Mouse (Mus musculus): ENCODE data around the gene Sirt5. TPM values are rescaled to one million over a fixed set of nuclear protein-coding genes. Genes with fewer than 3 reads are reported as not detected.

The Sirt5 gene
- polyA plus RNA-seq, 1 experiment from 2014 or later, result 8.9 TPM

GRCm38 (mm10) chr13:43385321-43385720 is 20.0 kb downstream of the Sirt5 start:
- WGBS (ENCODE audit: insufficient replicate concordance), result 87% methylated on average over 10 of the region's 10 CpGs
- Histone ChIP-seq H3K9ac (replicated peaks) (no peak overlapping the region), H3K4me3 (ENCODE audit: low read depth, low read length) (no peak overlapping the region), H3K27me3 (ENCODE audit: insufficient read depth, low read length) (no peaks in the 10 kb centered on the region), H3K4me2 (ENCODE audit: low read depth, low read length) (no peak overlapping the region), H3K27ac (ENCODE audit: low read depth) (no peak overlapping the region), H3K4me1 (ENCODE audit: insufficient read depth) (no peaks in the 10 kb centered on the region), H3K9me3 (ENCODE audit: low read length) (0 out of 2 replicates have a peak, but pooled peaks cover 3% of the 10 kb centered on the region), H3K36me3 (replicated peaks; ENCODE audit: insufficient read depth, low read length) (no peaks in the 10 kb centered on the region; the same call in 1 of the 2 replicates)
- TF ChIP-seq EP300 (IDR thresholded peaks at IDR 0.05; ENCODE audit: low read depth), result no peak
- TF ChIP-seq CTCF (IDR thresholded peaks at IDR 0.05; ENCODE audit: low read depth), result no peak
- ATAC-seq (no peak), DNase-seq (no peak)

- peak overlapping the region; percentile 93; the same call in 1 of the 2 replicates for H3K27ac ChIP-seq (ENCODE audit: low read depth)
- no peak overlapping the region; the same call in 1 of the 2 replicates for H3K9ac ChIP-seq (replicated peaks)
- no peak for DNase-seq
These were observed 32.5 kb downstream of the Sirt5 start for GRCm38 (mm10) chr13:43397700-43398296.

GRCm38 (mm10) chr13:43398297-43399080 is 33.2 kb downstream of the Sirt5 start, which contains the start of gene Nol7:
Gene Nol7 (plus strand): TSS chr13:43398390.
- DNase-seq (peak; percentile 98), ATAC-seq (peak; percentile 98)
- Histone ChIP-seq H3K9ac (replicated peaks) (peak within 1 kb of the TSS; percentile 88), H3K36me3 (replicated peaks; ENCODE audit: insufficient read depth, low read length) (peaks cover 36% of the 10 kb centered on the region), H3K9me3 (ENCODE audit: low read length) (no peaks in the 10 kb centered on the region; the same call in 1 of the 2 replicates), H3K4me2 (ENCODE audit: low read depth, low read length) (peak within 1 kb of the TSS; percentile 88), H3K27me3 (ENCODE audit: insufficient read depth, low read length) (no peaks in the 10 kb centered on the region), H3K4me1 (ENCODE audit: insufficient read depth) (peaks cover 6% of the 10 kb centered on the region), H3K4me3 (ENCODE audit: low read depth, low read length) (peak within 1 kb of the TSS; percentile 79), H3K27ac (ENCODE audit: low read depth) (peak within 1 kb of the TSS; percentile 93)
- TF ChIP-seq EP300 (IDR thresholded peaks at IDR 0.05; ENCODE audit: low read depth) (no peak), CTCF (IDR thresholded peaks at IDR 0.05; ENCODE audit: low read depth) (peak; percentile 97)
- 4% methylated on average over 66 of the region's 72 CpGs for WGBS (ENCODE audit: insufficient replicate concordance)

More at GRCm38 (mm10) chr13:43397700-43398296, 32.5 kb downstream of the Sirt5 start:
- peaks cover 6% of the 10 kb centered on the region for H3K4me1 ChIP-seq (ENCODE audit: insufficient read depth)
- H3K4me2 ChIP-seq (ENCODE audit: low read depth, low read length), result no peak overlapping the region; the same call in 1 of the 2 replicates
- no peaks in the 10 kb centered on the region; the same call in 1 of the 2 replicates for H3K9me3 ChIP-seq (ENCODE audit: low read length)
- peak overlapping the region; percentile 79 for H3K4me3 ChIP-seq (ENCODE audit: low read depth, low read length)
- no peaks in the 10 kb centered on the region for H3K27me3 ChIP-seq (ENCODE audit: insufficient read depth, low read length)
- 55% methylated on average over 13 of the region's 17 CpGs for WGBS (ENCODE audit: insufficient replicate concordance)
- no peak for ATAC-seq
- TF ChIP-seq CTCF (IDR thresholded peaks at IDR 0.05; ENCODE audit: low read depth), result no peak
- no peak for TF ChIP-seq EP300 (IDR thresholded peaks at IDR 0.05; ENCODE audit: low read depth)
- peaks cover 29% of the 10 kb centered on the region for H3K36me3 ChIP-seq (replicated peaks; ENCODE audit: insufficient read depth, low read length)

GRCm38 (mm10) chr13:43399576-43399975 is 34.3 kb downstream of the Sirt5 start:
- peaks cover 6% of the 10 kb centered on the region for H3K4me1 ChIP-seq (ENCODE audit: insufficient read depth)
- DNase-seq (no peak), ATAC-seq (no peak)
- H3K4me2 ChIP-seq (ENCODE audit: low read depth, low read length), result peak overlapping the region; percentile 88
- peak overlapping the region; percentile 1; the same call in 1 of the 2 replicates for H3K27ac ChIP-seq (ENCODE audit: low read depth)
- peak overlapping the region; percentile 79; the same call in 1 of the 2 replicates for H3K4me3 ChIP-seq (ENCODE audit: low read depth, low read length)
- H3K9ac ChIP-seq (replicated peaks), result no peak overlapping the region
- no peaks in the 10 kb centered on the region; the same call in 1 of the 2 replicates for H3K9me3 ChIP-seq (ENCODE audit: low read length)
- 61% methylated on average over 5 of the region's 5 CpGs for WGBS (ENCODE audit: insufficient replicate concordance)
- TF ChIP-seq EP300 (IDR thresholded peaks at IDR 0.05; ENCODE audit: low read depth), result no peak
- TF ChIP-seq CTCF (IDR thresholded peaks at IDR 0.05; ENCODE audit: low read depth), result no peak
- H3K36me3 ChIP-seq (replicated peaks; ENCODE audit: insufficient read depth, low read length), result peaks cover 43% of the 10 kb centered on the region
- no peaks in the 10 kb centered on the region for H3K27me3 ChIP-seq (ENCODE audit: insufficient read depth, low read length)

GRCm38 (mm10) chr13:43412311-43412710 is 47.0 kb downstream of the Sirt5 start:
- TF ChIP-seq CTCF (IDR thresholded peaks at IDR 0.05; ENCODE audit: low read depth), result no peak
- no peak for TF ChIP-seq EP300 (IDR thresholded peaks at IDR 0.05; ENCODE audit: low read depth)
- no peak overlapping the region for H3K27ac ChIP-seq (ENCODE audit: low read depth)
- no peaks in the 10 kb centered on the region for H3K27me3 ChIP-seq (ENCODE audit: insufficient read depth, low read length)
- no peak overlapping the region for H3K4me2 ChIP-seq (ENCODE audit: low read depth, low read length)
- DNase-seq, result no peak
- H3K4me3 ChIP-seq (ENCODE audit: low read depth, low read length), result no peak overlapping the region
- no peak for ATAC-seq
- H3K4me1 ChIP-seq (ENCODE audit: insufficient read depth), result no peaks in the 10 kb centered on the region
- H3K36me3 ChIP-seq (replicated peaks; ENCODE audit: insufficient read depth, low read length), result peaks cover 66% of the 10 kb centered on the region
- H3K9me3 ChIP-seq (ENCODE audit: low read length), result no peaks in the 10 kb centered on the region
- WGBS (ENCODE audit: insufficient replicate concordance), result 81% methylated on average over 7 of the region's 7 CpGs
- H3K9ac ChIP-seq (replicated peaks), result no peak overlapping the region

- DNase-seq, result no peak
- Histone ChIP-seq H3K4me3 (ENCODE audit: low read depth, low read length) (no peak overlapping the region), H3K4me2 (ENCODE audit: low read depth, low read length) (no peak overlapping the region), H3K9me3 (ENCODE audit: low read length) (no peaks in the 10 kb centered on the region), H3K36me3 (replicated peaks; ENCODE audit: insufficient read depth, low read length) (peaks cover 60% of the 10 kb centered on the region), H3K27me3 (ENCODE audit: insufficient read depth, low read length) (no peaks in the 10 kb centered on the region), H3K4me1 (ENCODE audit: insufficient read depth) (no peaks in the 10 kb centered on the region), H3K9ac (replicated peaks) (no peak overlapping the region), H3K27ac (ENCODE audit: low read depth) (no peak overlapping the region)
- TF ChIP-seq EP300 (IDR thresholded peaks at IDR 0.05; ENCODE audit: low read depth) (no peak), CTCF (IDR thresholded peaks at IDR 0.05; ENCODE audit: low read depth) (no peak)
- 91% methylated on average over 2 of the region's 2 CpGs for WGBS (ENCODE audit: insufficient replicate concordance)
- ATAC-seq, result no peak
These were observed 48.3 kb downstream of the Sirt5 start for GRCm38 (mm10) chr13:43413611-43414010.

All from liver, postnatal 0 days (tissue).